Mouse (Mus musculus): ENCODE measurements around the gene Stam2. TPM values are rescaled to one million over a fixed set of nuclear protein-coding genes. Genes with fewer than 3 reads are reported as not detected.

Stam2 gene
- 10 to 100 TPM; 28.1 to 29.1 TPM for total RNA-seq (2023)

DNA sequence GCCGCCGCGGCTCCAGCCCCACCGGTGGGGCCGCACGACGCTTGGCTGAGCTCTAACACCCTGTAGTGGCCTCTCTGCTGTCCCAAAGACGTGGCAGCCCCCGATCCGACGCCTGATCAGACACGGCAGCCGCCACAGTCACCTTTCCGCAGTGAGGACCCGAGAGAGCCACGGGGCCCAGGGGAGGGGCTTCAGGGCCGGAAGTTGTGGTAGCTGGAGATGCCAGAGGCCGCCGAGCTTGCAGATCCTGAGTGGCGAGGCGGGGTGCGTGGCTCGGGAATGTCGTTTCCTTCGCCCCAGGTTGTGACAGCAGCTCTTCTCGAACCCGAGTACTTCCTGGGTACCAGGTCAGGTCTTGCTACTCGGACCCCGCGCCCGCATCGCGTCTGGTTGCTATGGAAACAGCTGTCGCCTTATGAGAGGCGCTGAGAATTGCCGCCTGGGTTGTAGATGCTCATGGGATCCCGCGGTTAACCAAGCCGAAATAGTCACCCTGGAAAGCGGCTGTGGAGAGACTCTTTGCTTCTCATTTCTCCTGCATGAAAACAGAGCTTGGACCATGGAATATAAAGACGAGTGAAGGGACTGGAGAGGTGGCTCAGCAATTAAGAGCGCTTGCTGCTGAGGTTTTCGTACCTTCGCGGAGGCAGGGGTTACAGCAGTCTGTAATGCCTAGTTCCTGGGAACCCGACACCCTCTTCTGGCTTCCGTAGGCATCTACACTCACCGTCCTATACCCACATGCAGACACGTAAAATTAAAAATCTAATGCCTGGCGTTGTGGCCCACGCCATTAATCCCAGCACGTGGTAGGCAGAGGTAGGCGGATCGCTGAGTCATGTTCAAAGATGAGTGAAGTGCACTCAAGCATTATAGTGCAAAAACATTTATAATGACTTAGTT, at the start of gene Stam2:
TSS of gene Stam2 (minus strand) at position 26 of the 903 bp plus-strand sequence.

GRCm38 (mm10) chr2:52676023-52676912, 65.8 kb downstream of the Stam2 start, which contains the start of gene Cacnb4:
Gene Cacnb4, minus strand, starts transcription at chr2:52676831.

Other genes starting within 250 kb of the Stam2 start
- 1 to 10 TPM in 1 of 2 experiments, not detected in 1; 1.8 TPM for gene Cacnb4, start 65.5 kb downstream of the Stam2 start, total RNA-seq (2023)
- under 1 TPM; 0.65 to 0.90 TPM for gene Fmnl2, start 115.6 kb upstream of the Stam2 start, total RNA-seq (2023)